Mouse (Mus musculus) T-helper 2 cell (primary cell): ENCODE measurements around the gene Rnls.

ENCODE experiments used
- in situ Hi-C: fragments of 300-600 bp; cut with MboI, MseI; formaldehyde crosslinking; loops from one replicate; pipeline ENCODE4 v1.15.1; 2025; ENCODE audit warnings: high pct_unique_total_duplicates

The Rnls gene

GRCm38 (mm10) chr19:33109941-33110371 lies 282.1 kb downstream of the Rnls start:
- in situ Hi-C loops: no loop called here

- in situ Hi-C loops: no loop called here
Measured at GRCm38 (mm10) chr19:33109141-33109540, 283.0 kb downstream of the Rnls start.

GRCm38 (mm10) chr19:33103851-33104250 lies 288.2 kb downstream of the Rnls start:
- in situ Hi-C loops: no loop called here

GRCm38 (mm10) chr19:33102783-33103139 lies 289.3 kb downstream of the Rnls start:
- in situ Hi-C loops: no loop called here

GRCm38 (mm10) chr19:33102008-33102782 lies 289.9 kb downstream of the Rnls start:
- in situ Hi-C loops: no loop called here

GRCm38 (mm10) chr19:33101093-33102007 lies 290.7 kb downstream of the Rnls start:
- in situ Hi-C loops: no loop called here

- in situ Hi-C loops: no loop called here
Measured at GRCm38 (mm10) chr19:33100598-33100997, 291.5 kb downstream of the Rnls start.

- in situ Hi-C loops: no loop called here
Measured at GRCm38 (mm10) chr19:33100031-33100430, 292.1 kb downstream of the Rnls start.

- in situ Hi-C loops: no loop called here
Measured at GRCm38 (mm10) chr19:33099201-33099788, 292.8 kb downstream of the Rnls start.

GRCm38 (mm10) chr19:33097691-33098090 lies 294.4 kb downstream of the Rnls start:
- in situ Hi-C loops: no loop called here

GRCm38 (mm10) chr19:33096581-33096980 lies 295.5 kb downstream of the Rnls start:
- in situ Hi-C loops: no loop called here

- in situ Hi-C loops: no loop called here
Measured at GRCm38 (mm10) chr19:33092575-33092974, 299.5 kb downstream of the Rnls start.

GRCm38 (mm10) chr19:33091324-33091723 lies 300.8 kb downstream of the Rnls start:
- in situ Hi-C loops: no loop called here

GRCm38 (mm10) chr19:33088868-33089267 lies 303.2 kb downstream of the Rnls start:
- in situ Hi-C loops: loop anchor here (5.0 to 10.0 kb wide), 2 partner anchors 42 to 1104 kb away; no protein-coding TSS in a partner anchor

- in situ Hi-C loops: loop anchor here (5.0 to 10.0 kb wide), 2 partner anchors 41 to 1103 kb away; no protein-coding TSS in a partner anchor
Measured at GRCm38 (mm10) chr19:33087961-33088360, 304.1 kb downstream of the Rnls start.
